Mouse (Mus musculus): ENCODE data around the gene Necap2. TPM values are rescaled to one million over a fixed set of nuclear protein-coding genes. Genes with fewer than 3 reads are reported as not detected.

Gene Necap2
- polyA plus RNA-seq, 1 experiment, result 85.6 TPM

DNA sequence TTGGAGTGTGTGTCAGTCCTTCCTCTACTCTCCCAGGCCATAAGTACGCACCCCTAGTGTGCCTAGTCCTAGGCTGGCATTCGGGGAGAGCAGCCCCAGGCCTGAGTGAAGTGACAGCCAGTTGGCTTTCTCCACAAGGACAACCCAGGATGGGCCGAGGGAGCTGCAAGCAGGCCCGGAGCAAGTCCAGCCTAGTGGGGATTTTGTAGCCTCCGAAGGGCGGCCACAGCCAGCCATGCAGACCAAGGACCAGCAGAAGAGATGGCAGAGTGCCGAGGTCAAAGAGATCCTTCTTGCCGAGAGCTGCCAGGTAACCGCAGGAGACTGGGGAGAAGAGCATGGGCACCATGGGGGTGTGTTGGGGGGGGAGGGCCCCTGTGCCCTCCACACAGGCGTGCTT is 16.9 kb upstream of the Necap2 start:
- H3K27me3 ChIP-seq (ENCODE audit: control insufficient read depth, insufficient read depth, insufficient read length), result peaks cover 20% of the 10 kb centered on the region
- no peak overlapping the region for H3K4me3 ChIP-seq
- no peak overlapping the region for H3ac ChIP-seq (ENCODE audit: control insufficient read depth, insufficient read length)
- H3K36me3 ChIP-seq (ENCODE audit: control insufficient read depth, insufficient read depth), result no peaks in the 10 kb centered on the region
- TF ChIP-seq POLR2AphosphoS2 (IDR thresholded peaks at IDR 0.05; ENCODE audit: insufficient read length, low read depth) (no peak), TCF3 (IDR thresholded peaks at IDR 0.05; ENCODE audit: insufficient read length, low read depth) (no peak), MAX (IDR thresholded peaks at IDR 0.05; ENCODE audit: low read depth) (no peak), E2F4 (IDR thresholded peaks at IDR 0.05; ENCODE audit: insufficient read depth) (no peak), USF1 (IDR thresholded peaks at IDR 0.05; ENCODE audit: low read depth) (no peak), SRF (IDR thresholded peaks at IDR 0.05; ENCODE audit: control insufficient read depth, insufficient read length, low read depth) (no peak), MYOG (IDR thresholded peaks at IDR 0.05; ENCODE audit: control insufficient read depth in 1 of 3, insufficient read depth in 1 of 3, insufficient read length in 2 of 3, low read depth in 2 of 3) (no peak), TCF12 (IDR thresholded peaks at IDR 0.05; ENCODE audit: insufficient read depth, poor library complexity, severe bottlenecking) (no peak), CEBPB (IDR thresholded peaks at IDR 0.05; ENCODE audit: insufficient read depth, poor library complexity, severe bottlenecking) (no peak), POLR2A (IDR thresholded peaks at IDR 0.05; ENCODE audit: insufficient read length, low read depth) (no peak), MYOD1 (IDR thresholded peaks at IDR 0.05; ENCODE audit: control insufficient read depth in 1 of 3, insufficient read length in 2 of 3, low read depth in 2 of 3) (no peak), REST (IDR thresholded peaks at IDR 0.05; ENCODE audit: insufficient read depth, insufficient read length) (no peak)
- H3K4me2 ChIP-seq (ENCODE audit: low read depth), result no peak overlapping the region
- no peaks in the 10 kb centered on the region for H3K79me2 ChIP-seq (ENCODE audit: control insufficient read depth, insufficient read depth)

DNA sequence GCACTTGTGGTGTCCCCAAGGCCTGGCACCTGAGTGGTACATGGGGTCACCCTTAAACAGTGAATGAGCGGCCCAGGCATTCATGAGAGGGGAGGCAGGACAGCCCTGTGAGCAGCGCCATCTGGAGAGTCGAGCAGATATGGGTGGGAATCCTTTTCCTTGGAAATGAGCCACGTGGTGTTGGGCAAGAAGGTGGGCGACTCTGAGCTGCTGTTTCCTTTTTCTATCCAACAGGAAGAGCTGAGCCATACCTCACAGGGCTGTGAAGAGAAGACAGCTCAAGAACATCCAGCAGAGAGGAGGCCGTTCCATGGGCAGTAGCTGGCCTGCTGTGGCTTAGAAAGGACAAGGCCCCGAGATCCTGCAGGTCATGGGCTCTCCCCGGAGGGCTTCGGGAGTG is 10.6 kb upstream of the Necap2 start:
- Histone ChIP-seq H3K36me3 (ENCODE audit: control insufficient read depth, insufficient read depth) (no peaks in the 10 kb centered on the region), H3K4me3 (no peak overlapping the region), H3K27me3 (ENCODE audit: control insufficient read depth, insufficient read depth, insufficient read length) (peaks cover 28% of the 10 kb centered on the region), H3ac (ENCODE audit: control insufficient read depth, insufficient read length) (no peak overlapping the region), H3K79me2 (ENCODE audit: control insufficient read depth, insufficient read depth) (no peaks in the 10 kb centered on the region), H3K4me2 (ENCODE audit: low read depth) (no peak overlapping the region)
- TF ChIP-seq MYOD1 (IDR thresholded peaks at IDR 0.05; ENCODE audit: control insufficient read depth in 1 of 3, insufficient read length in 2 of 3, low read depth in 2 of 3), result no peak
- TF ChIP-seq POLR2AphosphoS2 (IDR thresholded peaks at IDR 0.05; ENCODE audit: insufficient read length, low read depth), result no peak
- TF ChIP-seq REST (IDR thresholded peaks at IDR 0.05; ENCODE audit: insufficient read depth, insufficient read length), result no peak
- TF ChIP-seq SRF (IDR thresholded peaks at IDR 0.05; ENCODE audit: control insufficient read depth, insufficient read length, low read depth), result no peak
- no peak for TF ChIP-seq POLR2A (IDR thresholded peaks at IDR 0.05; ENCODE audit: insufficient read length, low read depth)
- TF ChIP-seq MAX (IDR thresholded peaks at IDR 0.05; ENCODE audit: low read depth), result no peak
- TF ChIP-seq E2F4 (IDR thresholded peaks at IDR 0.05; ENCODE audit: insufficient read depth), result no peak
- TF ChIP-seq USF1 (IDR thresholded peaks at IDR 0.05; ENCODE audit: low read depth), result no peak
- TF ChIP-seq TCF12 (IDR thresholded peaks at IDR 0.05; ENCODE audit: insufficient read depth, poor library complexity, severe bottlenecking), result no peak
- TF ChIP-seq CEBPB (IDR thresholded peaks at IDR 0.05; ENCODE audit: insufficient read depth, poor library complexity, severe bottlenecking), result no peak
- no peak for TF ChIP-seq MYOG (IDR thresholded peaks at IDR 0.05; ENCODE audit: control insufficient read depth in 1 of 3, insufficient read depth in 1 of 3, insufficient read length in 2 of 3, low read depth in 2 of 3)
- TF ChIP-seq TCF3 (IDR thresholded peaks at IDR 0.05; ENCODE audit: insufficient read length, low read depth), result no peak

DNA sequence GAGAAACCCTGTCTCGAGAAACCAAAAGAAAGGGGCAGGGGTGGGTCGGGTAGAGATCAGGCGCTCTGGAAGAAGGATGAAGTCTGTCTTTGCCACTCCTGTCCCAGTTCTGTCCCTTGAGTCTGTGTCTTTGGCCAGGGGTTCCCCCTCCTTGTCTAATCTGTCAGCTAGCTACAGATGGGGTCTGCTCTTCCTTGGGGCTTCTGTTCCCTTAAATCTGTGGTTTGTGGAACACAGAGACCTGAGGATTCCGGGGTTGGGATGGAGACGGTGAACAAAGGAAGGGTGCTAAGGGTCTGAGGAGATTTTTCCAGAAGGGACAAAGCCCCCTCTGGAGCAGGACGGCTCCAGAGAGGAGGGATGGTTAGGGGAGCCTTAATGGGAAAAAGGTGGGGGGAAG is 9.9 kb upstream of the Necap2 start, which contains the start of gene Spata21:
TSS of gene Spata21 (plus strand) at position 301 of the 400 bp plus-strand sequence.
- Histone ChIP-seq H3ac (ENCODE audit: control insufficient read depth, insufficient read length) (no peak within 1 kb of the TSS), H3K27me3 (ENCODE audit: control insufficient read depth, insufficient read depth, insufficient read length) (peaks cover 28% of the 10 kb centered on the region), H3K79me2 (ENCODE audit: control insufficient read depth, insufficient read depth) (no peaks in the 10 kb centered on the region), H3K4me3 (no peak within 1 kb of the TSS), H3K36me3 (ENCODE audit: control insufficient read depth, insufficient read depth) (no peaks in the 10 kb centered on the region), H3K4me2 (ENCODE audit: low read depth) (no peak within 1 kb of the TSS)
- TF ChIP-seq POLR2A (IDR thresholded peaks at IDR 0.05; ENCODE audit: insufficient read length, low read depth) (no peak), POLR2AphosphoS2 (IDR thresholded peaks at IDR 0.05; ENCODE audit: insufficient read length, low read depth) (no peak), REST (IDR thresholded peaks at IDR 0.05; ENCODE audit: insufficient read depth, insufficient read length) (no peak), MYOD1 (IDR thresholded peaks at IDR 0.05; ENCODE audit: control insufficient read depth in 1 of 3, insufficient read length in 2 of 3, low read depth in 2 of 3) (no peak), CEBPB (IDR thresholded peaks at IDR 0.05; ENCODE audit: insufficient read depth, poor library complexity, severe bottlenecking) (no peak), E2F4 (IDR thresholded peaks at IDR 0.05; ENCODE audit: insufficient read depth) (no peak), MYOG (IDR thresholded peaks at IDR 0.05; ENCODE audit: control insufficient read depth in 1 of 3, insufficient read depth in 1 of 3, insufficient read length in 2 of 3, low read depth in 2 of 3) (no peak), SRF (IDR thresholded peaks at IDR 0.05; ENCODE audit: control insufficient read depth, insufficient read length, low read depth) (no peak), TCF12 (IDR thresholded peaks at IDR 0.05; ENCODE audit: insufficient read depth, poor library complexity, severe bottlenecking) (no peak), MAX (IDR thresholded peaks at IDR 0.05; ENCODE audit: low read depth) (no peak), USF1 (IDR thresholded peaks at IDR 0.05; ENCODE audit: low read depth) (no peak), TCF3 (IDR thresholded peaks at IDR 0.05; ENCODE audit: insufficient read length, low read depth) (no peak)

DNA sequence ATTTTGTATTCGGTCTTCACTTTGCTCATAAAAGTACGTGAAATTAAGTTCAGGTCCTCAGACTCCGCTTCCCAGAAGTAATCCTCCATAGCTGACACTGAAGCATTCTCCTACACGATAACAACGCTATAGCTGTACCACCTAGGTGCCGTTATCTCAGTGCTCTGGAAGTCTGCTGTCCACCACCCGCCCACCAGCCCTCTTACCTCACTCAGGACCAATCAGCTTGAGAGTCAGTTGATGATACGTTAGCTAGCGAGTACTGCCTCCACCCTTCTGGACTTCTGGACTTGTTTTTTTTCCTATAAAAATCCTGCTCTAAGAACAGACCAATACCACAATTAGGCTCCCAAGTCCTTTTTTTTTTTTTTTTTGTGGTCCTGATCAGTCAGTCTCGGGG is 8.7 kb upstream of the Necap2 start:
- no peaks in the 10 kb centered on the region for H3K79me2 ChIP-seq (ENCODE audit: control insufficient read depth, insufficient read depth)
- no peak for TF ChIP-seq USF1 (IDR thresholded peaks at IDR 0.05; ENCODE audit: low read depth)
- TF ChIP-seq MYOD1 (IDR thresholded peaks at IDR 0.05; ENCODE audit: control insufficient read depth in 1 of 3, insufficient read length in 2 of 3, low read depth in 2 of 3), result no peak
- no peak for TF ChIP-seq CEBPB (IDR thresholded peaks at IDR 0.05; ENCODE audit: insufficient read depth, poor library complexity, severe bottlenecking)
- TF ChIP-seq REST (IDR thresholded peaks at IDR 0.05; ENCODE audit: insufficient read depth, insufficient read length), result no peak
- TF ChIP-seq POLR2A (IDR thresholded peaks at IDR 0.05; ENCODE audit: insufficient read length, low read depth), result no peak
- no peak for TF ChIP-seq MYOG (IDR thresholded peaks at IDR 0.05; ENCODE audit: control insufficient read depth in 1 of 3, insufficient read depth in 1 of 3, insufficient read length in 2 of 3, low read depth in 2 of 3)
- no peak for TF ChIP-seq POLR2AphosphoS2 (IDR thresholded peaks at IDR 0.05; ENCODE audit: insufficient read length, low read depth)
- TF ChIP-seq SRF (IDR thresholded peaks at IDR 0.05; ENCODE audit: control insufficient read depth, insufficient read length, low read depth), result no peak
- TF ChIP-seq TCF12 (IDR thresholded peaks at IDR 0.05; ENCODE audit: insufficient read depth, poor library complexity, severe bottlenecking), result no peak
- TF ChIP-seq MAX (IDR thresholded peaks at IDR 0.05; ENCODE audit: low read depth), result no peak
- no peak for TF ChIP-seq E2F4 (IDR thresholded peaks at IDR 0.05; ENCODE audit: insufficient read depth)
- TF ChIP-seq TCF3 (IDR thresholded peaks at IDR 0.05; ENCODE audit: insufficient read length, low read depth), result no peak
- H3ac ChIP-seq (ENCODE audit: control insufficient read depth, insufficient read length), result no peak overlapping the region
- no peak overlapping the region for H3K4me3 ChIP-seq
- no peaks in the 10 kb centered on the region for H3K36me3 ChIP-seq (ENCODE audit: control insufficient read depth, insufficient read depth)
- no peak overlapping the region for H3K4me2 ChIP-seq (ENCODE audit: low read depth)
- H3K27me3 ChIP-seq (ENCODE audit: control insufficient read depth, insufficient read depth, insufficient read length), result peaks cover 23% of the 10 kb centered on the region
